Mouse (Mus musculus) neural tube, embryonic 13.5 days (tissue): ENCODE data around the gene Sirt4. TPM values are rescaled to one million over a fixed set of nuclear protein-coding genes. Genes with fewer than 3 reads are reported as not detected.

Experiments used
- ATAC-seq: fragments of 200-750 bp; cut with Nextera tagmentation; 2 replicates; pipeline ENCODE4 v1.8.0; 2017; ENCODE audit warnings: low read depth, mild to moderate bottlenecking, moderate TSS enrichment, moderate library complexity
- H3K27ac ChIP-seq: fragments of 300-500 bp; sonication (generic); replicated peaks from 2 replicates; pipeline ENCODE4 v1.5.1; 2015; ENCODE audit warnings: moderate library complexity, mild to moderate bottlenecking, inconsistent platforms
- H3K27me3 ChIP-seq: fragments of 300-500 bp; sonication (generic); 2 replicates; pipeline ENCODE4 v1.6.1; 2015; ENCODE audit warnings: mild to moderate bottlenecking, inconsistent platforms
- H3K36me3 ChIP-seq: fragments of 300-500 bp; sonication (generic); 2 replicates; pipeline ENCODE4 v1.6.1; 2015; ENCODE audit warnings: mild to moderate bottlenecking, inconsistent platforms
- H3K4me1 ChIP-seq: fragments of 300-500 bp; sonication (generic); replicated peaks from 2 replicates; pipeline ENCODE4 v1.6.1; 2015; ENCODE audit warnings: inconsistent platforms
- H3K4me2 ChIP-seq: fragments of 300-500 bp; sonication (generic); 2 replicates; pipeline ENCODE4 v1.6.1; 2015; ENCODE audit warnings: inconsistent platforms, mild to moderate bottlenecking, moderate library complexity
- H3K4me3 ChIP-seq: fragments of 300-500 bp; sonication (generic); 2 replicates; pipeline ENCODE4 v1.5.1; 2015; ENCODE audit warnings: mild to moderate bottlenecking, inconsistent platforms
- H3K9ac ChIP-seq: fragments of 300-500 bp; sonication (generic); 2 replicates; pipeline ENCODE4 v1.6.1; 2015; ENCODE audit warnings: moderate library complexity, mild to moderate bottlenecking, inconsistent platforms
- H3K9me3 ChIP-seq: fragments of 300-500 bp; sonication (generic); 2 replicates; pipeline ENCODE4 v1.6.1; 2016; ENCODE audit warnings: inconsistent platforms
- WGBS: fragments of 180-500 bp; shearing (Covaris S2); methylation state at CpG from one replicate; pipeline ENCODE4 v1.1.7; 2015; 5-methylcytosine and 5-hydroxymethylcytosine counted together
- polyA plus RNA-seq: library from polyadenylated mRNA; unstranded; fragments of >200 nt; fragmentation: Nextera tagmentation; extraction: Ambion mirVana; gene quantifications from 2 replicates; pipeline ENCODE4 v1.2.1, GENCODE M21; 2015

Gene Sirt4
- 26.8 and 33.0 TPM in 2 replicates for polyA plus RNA-seq

- H3K4me2 ChIP-seq = peak within 1 kb of the TSS; percentile 59
- ATAC-seq = peak; percentile 85
- H3K4me3 ChIP-seq = peak within 1 kb of the TSS; percentile 41
- H3K4me1 ChIP-seq = peaks cover 36% of the 10 kb centered on the region
- peaks cover 12% of the 10 kb centered on the region for H3K27me3 ChIP-seq
- H3K36me3 ChIP-seq = peaks cover 4% of the 10 kb centered on the region
- peak within 1 kb of the TSS; percentile 77 for H3K27ac ChIP-seq
- H3K9me3 ChIP-seq = no peaks in the 10 kb centered on the region
- WGBS = 9% methylated on average over 30 of the region's 30 CpGs
- peak within 1 kb of the TSS; percentile 65 for H3K9ac ChIP-seq
Observed at GRCm38 (mm10) chr5:115483947-115484920, at the start of gene Sirt4. Sirt4 (minus strand) TSS chr5:115484725.

DNA sequence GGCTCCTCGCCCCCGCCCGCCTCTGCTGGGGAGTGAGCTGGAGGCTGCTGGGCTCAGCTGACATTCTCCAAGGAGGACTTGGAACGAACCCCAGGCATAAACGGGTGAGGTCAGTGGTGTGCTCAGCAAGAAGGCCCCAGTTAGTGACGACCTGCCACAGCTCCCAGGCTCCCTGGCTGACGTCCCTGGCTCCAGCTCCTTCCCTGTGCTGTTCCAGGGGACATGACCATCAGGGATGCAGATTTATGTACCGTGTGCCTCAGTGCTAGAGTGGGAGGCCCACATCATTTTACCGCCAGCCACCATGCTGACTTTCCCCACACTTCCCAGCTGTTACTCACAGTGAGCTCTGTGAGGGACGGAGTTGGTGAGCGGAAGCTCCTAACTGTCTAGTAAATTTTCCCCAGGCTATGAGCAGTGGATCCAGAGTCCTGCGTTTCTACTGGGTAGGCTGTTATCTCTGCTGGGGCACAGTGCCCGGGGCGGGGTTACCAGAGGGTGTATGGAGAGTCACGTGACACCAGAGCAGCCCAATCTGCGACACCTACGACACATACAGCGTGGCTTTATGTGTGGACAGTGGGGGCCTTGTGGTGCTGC, 47.2 kb upstream of the Sirt4 start:
- no peaks in the 10 kb centered on the region for H3K36me3 ChIP-seq
- peaks cover 67% of the 10 kb centered on the region for H3K4me1 ChIP-seq
- ATAC-seq = peak; percentile 55
- no peak overlapping the region for H3K4me3 ChIP-seq
- H3K4me2 ChIP-seq = peak overlapping the region; percentile 22; the same call in 1 of the 2 replicates
- 35% methylated on average over 18 of the region's 18 CpGs for WGBS
- peak overlapping the region; percentile 79 for H3K27ac ChIP-seq
- H3K9me3 ChIP-seq = no peaks in the 10 kb centered on the region
- H3K27me3 ChIP-seq = no peaks in the 10 kb centered on the region
- peak overlapping the region; percentile 41; the same call in 1 of the 2 replicates for H3K9ac ChIP-seq

DNA sequence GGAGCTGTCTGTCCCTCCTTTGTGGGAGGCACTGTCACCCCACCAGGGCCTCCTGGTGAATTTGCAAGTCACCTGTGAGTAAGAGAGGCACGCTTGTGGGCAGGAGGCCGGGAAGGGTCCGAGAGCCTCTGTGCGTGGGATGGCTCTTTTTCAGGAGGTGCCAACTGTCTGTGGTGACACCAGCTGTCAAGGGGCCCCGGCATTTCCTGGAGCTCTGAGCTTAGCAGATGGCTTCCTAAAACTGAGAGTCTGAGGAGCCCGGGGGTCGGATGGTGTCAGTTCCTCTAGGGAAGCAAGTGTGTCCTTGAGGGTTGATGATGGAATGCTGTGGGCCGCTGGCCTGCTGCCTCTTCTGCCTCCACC, 45.9 kb upstream of the Sirt4 start:
- H3K4me3 ChIP-seq = no peak overlapping the region
- H3K9ac ChIP-seq = no peak overlapping the region; the same call in 1 of the 2 replicates
- no peaks in the 10 kb centered on the region for H3K36me3 ChIP-seq
- no peak overlapping the region for H3K4me2 ChIP-seq
- H3K27ac ChIP-seq = peak overlapping the region; percentile 79
- H3K9me3 ChIP-seq = no peaks in the 10 kb centered on the region
- H3K27me3 ChIP-seq = no peaks in the 10 kb centered on the region
- no peak for ATAC-seq
- peaks cover 64% of the 10 kb centered on the region for H3K4me1 ChIP-seq
- WGBS = 56% methylated on average over 8 of the region's 8 CpGs

DNA sequence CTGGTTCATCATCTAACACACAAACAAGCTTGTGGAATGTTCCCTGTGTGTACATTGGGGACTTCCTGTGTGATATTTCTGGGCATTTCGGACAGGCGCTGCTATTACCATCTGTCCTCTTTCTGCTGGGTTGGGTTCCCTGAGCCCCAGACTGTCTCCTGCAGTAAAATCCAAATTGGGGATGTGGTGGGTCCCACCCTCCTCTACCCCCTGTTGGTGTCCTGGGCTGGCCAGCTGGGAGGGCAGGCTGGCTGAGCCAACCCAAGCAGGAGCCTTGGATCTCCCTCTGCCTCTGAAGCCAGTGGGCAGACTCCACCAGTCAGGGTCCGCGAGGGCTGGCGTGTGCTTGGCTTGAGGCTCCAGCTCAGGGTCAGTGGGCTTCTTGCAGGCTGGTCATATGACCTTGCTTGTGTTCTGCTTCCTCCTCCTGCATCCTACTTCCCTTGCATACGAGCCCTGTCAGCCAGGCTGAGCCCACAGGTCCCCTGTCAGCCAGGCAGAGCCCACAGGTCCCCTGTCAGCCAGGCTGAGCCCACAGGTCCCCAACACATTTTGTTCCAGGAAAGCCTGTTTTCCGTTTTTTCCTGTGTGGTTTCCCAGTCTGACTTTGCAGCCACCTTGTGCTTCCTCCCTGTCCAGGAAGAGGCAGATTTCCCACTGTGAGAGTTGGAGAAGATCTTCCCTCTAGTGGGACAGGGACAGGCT, 45.4 kb upstream of the Sirt4 start:
- no peaks in the 10 kb centered on the region for H3K27me3 ChIP-seq
- no peak overlapping the region for H3K4me3 ChIP-seq
- H3K4me2 ChIP-seq = no peak overlapping the region
- H3K9me3 ChIP-seq = no peaks in the 10 kb centered on the region
- H3K36me3 ChIP-seq = no peaks in the 10 kb centered on the region
- peak overlapping the region; percentile 79 for H3K27ac ChIP-seq
- peaks cover 64% of the 10 kb centered on the region for H3K4me1 ChIP-seq
- H3K9ac ChIP-seq = no peak overlapping the region
- ATAC-seq = no peak
- WGBS = 69% methylated on average over 7 of the region's 7 CpGs

DNA sequence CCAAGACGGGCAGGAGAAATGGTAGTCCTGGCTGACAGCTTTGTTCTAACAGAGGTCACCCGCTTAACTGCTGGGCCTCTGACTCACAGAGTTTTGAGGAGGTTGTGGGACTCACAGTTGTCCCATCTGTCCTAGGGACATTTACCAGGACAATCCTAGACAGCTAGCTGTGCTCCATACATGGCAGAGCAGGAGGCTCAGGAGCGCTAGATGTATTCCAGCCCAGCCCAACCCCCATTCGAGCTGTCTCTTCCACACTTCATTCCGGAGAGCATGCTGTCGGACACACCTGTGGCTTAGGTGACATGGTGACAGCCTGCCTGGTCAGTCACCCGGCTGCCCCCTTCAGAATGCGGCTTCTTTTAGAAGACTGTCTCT, 44.8 kb upstream of the Sirt4 start:
- Histone ChIP-seq H3K9me3 (no peaks in the 10 kb centered on the region), H3K27ac (peak overlapping the region; percentile 79; the same call in 1 of the 2 replicates), H3K36me3 (no peaks in the 10 kb centered on the region), H3K4me1 (peaks cover 64% of the 10 kb centered on the region), H3K27me3 (no peaks in the 10 kb centered on the region), H3K4me2 (no peak overlapping the region), H3K9ac (no peak overlapping the region), H3K4me3 (no peak overlapping the region)
- ATAC-seq = no peak
- WGBS = 75% methylated on average over 8 of the region's 8 CpGs

- no peaks in the 10 kb centered on the region for H3K36me3 ChIP-seq
- 89% methylated on average over 5 of the region's 5 CpGs for WGBS
- H3K4me1 ChIP-seq = peaks cover 66% of the 10 kb centered on the region
- ATAC-seq = no peak
- no peaks in the 10 kb centered on the region for H3K9me3 ChIP-seq
- no peak overlapping the region for H3K4me2 ChIP-seq
- H3K9ac ChIP-seq = no peak overlapping the region
- no peak overlapping the region for H3K4me3 ChIP-seq
- no peak overlapping the region for H3K27ac ChIP-seq
- no peaks in the 10 kb centered on the region for H3K27me3 ChIP-seq
Observed at GRCm38 (mm10) chr5:115528128-115528527, 43.6 kb upstream of the Sirt4 start.

- no peaks in the 10 kb centered on the region for H3K9me3 ChIP-seq
- no peak overlapping the region for H3K9ac ChIP-seq
- WGBS = 87% methylated on average over 17 of the region's 17 CpGs
- ATAC-seq = no peak
- H3K36me3 ChIP-seq = no peaks in the 10 kb centered on the region
- H3K27me3 ChIP-seq = no peaks in the 10 kb centered on the region
- H3K4me3 ChIP-seq = no peak overlapping the region
- peaks cover 63% of the 10 kb centered on the region for H3K4me1 ChIP-seq
- H3K27ac ChIP-seq = no peak overlapping the region
- H3K4me2 ChIP-seq = no peak overlapping the region
Observed at GRCm38 (mm10) chr5:115526456-115527202, 42.1 kb upstream of the Sirt4 start.

DNA sequence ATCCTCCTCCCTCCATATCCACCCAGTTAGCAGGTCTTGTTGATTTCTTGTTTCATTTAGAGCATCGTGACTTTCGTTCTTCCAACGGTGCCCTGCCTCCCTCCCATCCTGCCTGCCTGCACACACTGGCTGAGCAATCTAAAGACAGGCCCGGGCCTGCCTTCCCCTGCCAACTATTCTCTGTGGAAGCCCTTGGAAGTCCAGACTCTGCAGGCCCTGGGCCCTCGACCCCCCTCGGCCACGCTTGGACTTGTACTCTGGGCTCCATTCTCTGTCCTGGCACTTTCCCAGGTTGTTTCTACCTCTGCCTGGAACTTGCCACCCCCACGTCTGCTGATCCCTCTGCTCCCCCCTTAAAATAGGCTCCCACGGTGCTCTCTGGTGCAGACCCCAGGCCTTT, 41.4 kb upstream of the Sirt4 start:
- no peak overlapping the region for H3K27ac ChIP-seq
- H3K4me3 ChIP-seq = no peak overlapping the region
- H3K27me3 ChIP-seq = no peaks in the 10 kb centered on the region
- H3K36me3 ChIP-seq = no peaks in the 10 kb centered on the region
- no peaks in the 10 kb centered on the region for H3K9me3 ChIP-seq
- no peak overlapping the region for H3K4me2 ChIP-seq
- no peak for ATAC-seq
- no peak overlapping the region for H3K9ac ChIP-seq
- H3K4me1 ChIP-seq = peaks cover 56% of the 10 kb centered on the region
- WGBS = 86% methylated on average over 9 of the region's 9 CpGs

GRCm38 (mm10) chr5:115525416-115525815, 40.9 kb upstream of the Sirt4 start:
- no peaks in the 10 kb centered on the region for H3K27me3 ChIP-seq
- no peak overlapping the region for H3K9ac ChIP-seq
- no peak overlapping the region for H3K27ac ChIP-seq
- H3K4me2 ChIP-seq = no peak overlapping the region
- no peak overlapping the region for H3K4me3 ChIP-seq
- H3K9me3 ChIP-seq = no peaks in the 10 kb centered on the region
- peaks cover 51% of the 10 kb centered on the region for H3K4me1 ChIP-seq
- no peak for ATAC-seq
- WGBS = 98% methylated on average over 4 of the region's 4 CpGs
- H3K36me3 ChIP-seq = no peaks in the 10 kb centered on the region

- Histone ChIP-seq H3K4me1 (peaks cover 41% of the 10 kb centered on the region), H3K36me3 (no peaks in the 10 kb centered on the region), H3K4me2 (no peak overlapping the region), H3K4me3 (no peak overlapping the region), H3K9me3 (no peaks in the 10 kb centered on the region), H3K9ac (no peak overlapping the region), H3K27me3 (no peaks in the 10 kb centered on the region), H3K27ac (no peak overlapping the region)
- ATAC-seq = no peak
- WGBS = 50% methylated on average over 12 of the region's 12 CpGs
Observed at GRCm38 (mm10) chr5:115524471-115524870, 39.9 kb upstream of the Sirt4 start.

- WGBS = 5% methylated on average over 15 of the region's 15 CpGs
- Histone ChIP-seq H3K4me2 (peak overlapping the region; percentile 20; the same call in 1 of the 2 replicates), H3K4me1 (peaks cover 36% of the 10 kb centered on the region), H3K9me3 (no peaks in the 10 kb centered on the region), H3K4me3 (no peak overlapping the region), H3K36me3 (no peaks in the 10 kb centered on the region), H3K27ac (no peak overlapping the region), H3K27me3 (no peaks in the 10 kb centered on the region), H3K9ac (0 out of 2 replicates have a peak overlapping the region, but pooled peaks have one; percentile 26)
- peak; percentile 66; the same call in 1 of the 2 replicates for ATAC-seq
Observed at GRCm38 (mm10) chr5:115523971-115524370, 39.4 kb upstream of the Sirt4 start.
